Mouse (Mus musculus): ENCODE measurements at regions not wholly inside any gene's neighbourhood (a gene's known extent, or its start where the extent isn't known, plus 50 kb on each side); places are given as distances from the start of the nearest gene placed in this dataset.

GRCm38 (mm10) chr1:57281549-57281948, 95.9 kb upstream of the 1700066M21Rik start:
- no peak for DNase-seq

- DNase-seq = no peak
Observed at GRCm38 (mm10) chr1:57296186-57296585, 81.2 kb upstream of the 1700066M21Rik start.

GRCm38 (mm10) chr1:57298557-57298956, 78.9 kb upstream of the 1700066M21Rik start:
- no peak for DNase-seq

GRCm38 (mm10) chr1:57301260-57301979, 76.0 kb upstream of the 1700066M21Rik start:
- DNase-seq = no peak

- no peak for DNase-seq
Observed at GRCm38 (mm10) chr1:57301980-57302331, 75.5 kb upstream of the 1700066M21Rik start.

GRCm38 (mm10) chr1:57304757-57305156, 72.7 kb upstream of the 1700066M21Rik start:
- DNase-seq = no peak

- DNase-seq = no peak
Observed at GRCm38 (mm10) chr1:57322535-57322934, 54.9 kb upstream of the 1700066M21Rik start.

- no peak for DNase-seq
Observed at GRCm38 (mm10) chr1:57323118-57323517, 54.3 kb upstream of the 1700066M21Rik start.

- no peak for DNase-seq
Observed at GRCm38 (mm10) chr1:57325585-57326165, 51.7 kb upstream of the 1700066M21Rik start.
